Mouse (Mus musculus): ENCODE results near the gene Ppan. TPM values are rescaled to one million over a fixed set of nuclear protein-coding genes. Genes with fewer than 3 reads are reported as not detected.

Ppan gene
- total RNA-seq (2021): 1 to 10 TPM; 5.9 to 6.7 TPM
- 11.9 and 18.8 TPM in 2 replicates for polyA plus RNA-seq (2012; rRNA removed)
- long read RNA-seq, partial matches to known transcripts: 0 of 2 reads
- long read RNA-seq, other reads (novel, unspliced or antisense): 0 of 2 reads

- H3K9ac ChIP-seq (ENCODE audit: low read depth, low read length): peak within 1 kb of the TSS; percentile 71
- H3K27ac ChIP-seq: peak within 1 kb of the TSS; percentile 98
- peak within 1 kb of the TSS; percentile 73 for H3K4me3 ChIP-seq
- no peaks in the 10 kb centered on the region for H3K36me3 ChIP-seq (ENCODE audit: control insufficient read depth, insufficient read depth, low read length)
- no peaks in the 10 kb centered on the region for H3K27me3 ChIP-seq (ENCODE audit: control insufficient read depth, insufficient read depth, low read length)
- H3K4me1 ChIP-seq (ENCODE audit: control insufficient read depth, insufficient read depth, low read length): no peaks in the 10 kb centered on the region
- intact Hi-C loops (cut with DNase I): loop anchor here (1.0 kb wide), 1 partner anchor 9 kb away; the partner anchor contains the start of gene Angptl6
- WGBS: under 1% methylated on average over 43 of the region's 43 CpGs
- H3K79me2 ChIP-seq (replicated peaks; ENCODE audit: control insufficient read depth, insufficient read depth, low read length): no peaks in the 10 kb centered on the region
- TF ChIP-seq EP300 (IDR thresholded peaks at IDR 0.05; ENCODE audit: insufficient read depth, low read depth, low read length) (peak; percentile 78; the same call in 1 of the 2 replicates), CTCF (IDR thresholded peaks at IDR 0.05) (no peak; the same call in 1 of the 2 replicates), POLR2A (IDR thresholded peaks at IDR 0.05; ENCODE audit: insufficient read depth, low read depth, low read length) (peak; percentile 94)
- peak; percentile 94 to 97 for DNase-seq
Measured at GRCm38 (mm10) chr9:20887704-20888385, at the start of gene Ppan. Ppan (plus strand) TSS chr9:20888175.

DNA sequence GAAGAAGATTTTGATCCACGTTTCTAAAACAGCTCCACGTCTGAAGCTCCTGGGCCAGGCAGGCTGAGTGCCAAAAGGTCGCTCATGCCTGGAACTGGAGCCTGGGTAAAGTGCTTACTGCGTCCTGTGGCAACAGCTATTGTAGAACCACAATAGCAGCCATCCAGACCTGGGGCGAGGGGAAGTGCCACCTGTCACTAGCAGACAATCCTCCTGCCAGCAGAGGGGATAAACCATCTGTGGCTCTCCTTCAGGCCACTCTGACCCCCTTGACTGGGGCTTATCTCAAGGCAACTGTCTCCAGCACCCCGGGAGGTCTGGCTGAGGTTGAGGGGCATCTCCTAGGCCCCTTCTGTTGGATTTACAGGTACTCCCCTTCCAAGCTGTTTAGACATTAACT lies 49.0 kb upstream of the Ppan start:
- Histone ChIP-seq H3K9ac (ENCODE audit: low read depth, low read length) (no peak overlapping the region), H3K27me3 (ENCODE audit: control insufficient read depth, insufficient read depth, low read length) (no peaks in the 10 kb centered on the region), H3K79me2 (replicated peaks; ENCODE audit: control insufficient read depth, insufficient read depth, low read length) (no peaks in the 10 kb centered on the region), H3K36me3 (ENCODE audit: control insufficient read depth, insufficient read depth, low read length) (no peaks in the 10 kb centered on the region), H3K27ac (no peak overlapping the region), H3K4me3 (no peak overlapping the region), H3K4me1 (ENCODE audit: control insufficient read depth, insufficient read depth, low read length) (no peaks in the 10 kb centered on the region)
- intact Hi-C loops (cut with DNase I): no loop called here
- TF ChIP-seq EP300 (IDR thresholded peaks at IDR 0.05; ENCODE audit: insufficient read depth, low read depth, low read length): no peak
- TF ChIP-seq CTCF (IDR thresholded peaks at IDR 0.05): no peak
- TF ChIP-seq POLR2A (IDR thresholded peaks at IDR 0.05; ENCODE audit: insufficient read depth, low read depth, low read length): no peak
- DNase-seq: no peak
- 55% methylated on average over 6 of the region's 6 CpGs for WGBS

DNA sequence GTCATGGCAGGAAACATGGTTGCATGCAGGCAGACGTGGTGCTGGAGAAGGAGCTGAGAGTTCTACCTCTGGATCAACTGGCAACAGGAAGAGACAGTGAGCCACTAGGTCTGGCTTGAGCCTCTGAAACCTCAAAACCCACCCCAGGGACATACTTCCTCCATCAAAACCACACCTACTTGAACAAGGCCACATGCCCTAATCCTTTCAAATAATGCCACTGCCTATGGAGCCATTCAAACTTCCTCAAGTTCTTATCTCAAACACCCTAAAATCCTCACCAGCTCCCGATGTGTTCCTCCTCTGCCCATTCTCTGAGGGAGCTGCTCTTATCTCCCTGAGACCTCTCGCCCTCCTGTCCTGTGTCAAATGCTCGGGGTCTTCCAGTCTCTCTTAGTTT lies 45.8 kb upstream of the Ppan start:
- H3K9ac ChIP-seq (ENCODE audit: low read depth, low read length): no peak overlapping the region
- no peaks in the 10 kb centered on the region for H3K4me1 ChIP-seq (ENCODE audit: control insufficient read depth, insufficient read depth, low read length)
- no peak for TF ChIP-seq EP300 (IDR thresholded peaks at IDR 0.05; ENCODE audit: insufficient read depth, low read depth, low read length)
- TF ChIP-seq POLR2A (IDR thresholded peaks at IDR 0.05; ENCODE audit: insufficient read depth, low read depth, low read length): no peak
- TF ChIP-seq CTCF (IDR thresholded peaks at IDR 0.05): no peak
- no peaks in the 10 kb centered on the region; the same call in 1 of the 2 replicates for H3K27me3 ChIP-seq (ENCODE audit: control insufficient read depth, insufficient read depth, low read length)
- intact Hi-C loops (cut with DNase I): no loop called here
- no peak for DNase-seq
- no peak overlapping the region for H3K4me3 ChIP-seq
- no peaks in the 10 kb centered on the region for H3K36me3 ChIP-seq (ENCODE audit: control insufficient read depth, insufficient read depth, low read length)
- H3K27ac ChIP-seq: no peak overlapping the region
- WGBS: 24% methylated on average over 4 of the region's 4 CpGs
- H3K79me2 ChIP-seq (replicated peaks; ENCODE audit: control insufficient read depth, insufficient read depth, low read length): no peaks in the 10 kb centered on the region

DNA sequence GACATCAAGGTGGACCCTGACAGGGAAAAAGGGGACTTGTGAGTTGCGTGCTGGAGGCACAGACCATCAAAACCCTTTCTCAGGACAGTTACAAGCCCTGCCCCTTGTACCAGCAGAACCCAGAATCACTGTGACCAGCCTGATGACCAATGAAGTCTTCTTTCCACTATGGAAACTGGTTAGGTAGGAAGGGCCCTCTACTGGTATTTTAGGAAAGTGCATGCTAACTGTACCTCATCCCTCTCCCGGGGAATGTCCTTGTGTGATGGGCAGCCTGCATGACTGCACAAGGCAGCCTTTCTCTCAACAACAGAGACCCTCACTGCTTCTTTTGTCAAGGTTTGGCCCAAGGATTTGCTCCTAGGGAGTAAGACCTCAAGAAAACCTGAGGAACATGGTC lies 45.3 kb upstream of the Ppan start:
- no peak for DNase-seq

GRCm38 (mm10) chr9:20850179-20850578 lies 37.8 kb upstream of the Ppan start:
- 72% methylated on average over 2 of the region's 2 CpGs for WGBS
- no peak for DNase-seq
- Histone ChIP-seq H3K27ac (no peak overlapping the region), H3K27me3 (ENCODE audit: control insufficient read depth, insufficient read depth, low read length) (no peaks in the 10 kb centered on the region; the same call in 1 of the 2 replicates), H3K9ac (ENCODE audit: low read depth, low read length) (no peak overlapping the region), H3K4me3 (no peak overlapping the region), H3K79me2 (replicated peaks; ENCODE audit: control insufficient read depth, insufficient read depth, low read length) (no peaks in the 10 kb centered on the region), H3K36me3 (ENCODE audit: control insufficient read depth, insufficient read depth, low read length) (no peaks in the 10 kb centered on the region), H3K4me1 (ENCODE audit: control insufficient read depth, insufficient read depth, low read length) (no peaks in the 10 kb centered on the region)
- TF ChIP-seq CTCF (IDR thresholded peaks at IDR 0.05) (no peak), EP300 (IDR thresholded peaks at IDR 0.05; ENCODE audit: insufficient read depth, low read depth, low read length) (no peak)
- intact Hi-C loops (cut with DNase I): no loop called here

More for the DNA sequence above, 45.3 kb upstream of the Ppan start:
- H3K79me2 ChIP-seq (replicated peaks; ENCODE audit: control insufficient read depth, insufficient read depth, low read length): no peaks in the 10 kb centered on the region
- no peak for TF ChIP-seq POLR2A (IDR thresholded peaks at IDR 0.05; ENCODE audit: insufficient read depth, low read depth, low read length)
- TF ChIP-seq EP300 (IDR thresholded peaks at IDR 0.05; ENCODE audit: insufficient read depth, low read depth, low read length): no peak
- TF ChIP-seq CTCF (IDR thresholded peaks at IDR 0.05): peak; percentile 74
- H3K36me3 ChIP-seq (ENCODE audit: control insufficient read depth, insufficient read depth, low read length): no peaks in the 10 kb centered on the region
- no peak overlapping the region for H3K27ac ChIP-seq
- H3K4me3 ChIP-seq: no peak overlapping the region
- 30% methylated on average over 2 of the region's 2 CpGs for WGBS
- no peaks in the 10 kb centered on the region for H3K4me1 ChIP-seq (ENCODE audit: control insufficient read depth, insufficient read depth, low read length)
- no peak overlapping the region for H3K9ac ChIP-seq (ENCODE audit: low read depth, low read length)
- intact Hi-C loops (cut with DNase I): no loop called here
- no peaks in the 10 kb centered on the region; the same call in 1 of the 2 replicates for H3K27me3 ChIP-seq (ENCODE audit: control insufficient read depth, insufficient read depth, low read length)

DNA sequence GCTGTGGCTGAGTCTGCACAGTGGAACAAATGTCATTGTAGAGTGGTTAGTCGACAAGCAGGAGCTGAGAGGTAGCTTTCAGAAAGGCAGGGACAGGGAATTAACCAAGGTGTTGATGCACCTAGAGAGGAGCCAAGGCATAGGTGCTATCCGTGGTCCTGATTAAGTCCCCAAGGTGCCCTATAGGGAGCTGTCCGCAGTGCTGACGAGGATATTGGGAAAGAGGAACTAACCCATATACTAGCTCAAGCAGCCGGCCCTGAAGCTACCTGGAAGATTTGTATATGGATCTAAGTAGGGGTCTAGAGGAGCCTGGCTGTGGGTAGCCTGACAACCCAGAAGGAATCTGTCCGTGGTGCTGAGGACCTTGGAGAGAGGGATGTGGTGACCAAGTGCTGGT lies 30.8 kb upstream of the Ppan start:
- WGBS: 12% methylated on average over 6 of the region's 6 CpGs
- peak; percentile 30 to 46 for DNase-seq
- intact Hi-C loops (cut with DNase I): no loop called here

More for the DNA sequence above, 30.8 kb upstream of the Ppan start:
- Histone ChIP-seq H3K27ac (no peak overlapping the region), H3K9ac (ENCODE audit: low read depth, low read length) (no peak overlapping the region), H3K79me2 (replicated peaks; ENCODE audit: control insufficient read depth, insufficient read depth, low read length) (no peaks in the 10 kb centered on the region), H3K4me3 (no peak overlapping the region), H3K27me3 (ENCODE audit: control insufficient read depth, insufficient read depth, low read length) (no peaks in the 10 kb centered on the region), H3K4me1 (ENCODE audit: control insufficient read depth, insufficient read depth, low read length) (no peaks in the 10 kb centered on the region), H3K36me3 (ENCODE audit: control insufficient read depth, insufficient read depth, low read length) (no peaks in the 10 kb centered on the region)
- TF ChIP-seq EP300 (IDR thresholded peaks at IDR 0.05; ENCODE audit: insufficient read depth, low read depth, low read length) (0 out of 2 replicates have a peak, but pooled peaks have one; percentile 43), CTCF (IDR thresholded peaks at IDR 0.05) (no peak)

Measured in heart, adult 2 months (tissue).